Mouse (Mus musculus): ENCODE measurements around the gene Pappa.

The Pappa gene

DNA sequence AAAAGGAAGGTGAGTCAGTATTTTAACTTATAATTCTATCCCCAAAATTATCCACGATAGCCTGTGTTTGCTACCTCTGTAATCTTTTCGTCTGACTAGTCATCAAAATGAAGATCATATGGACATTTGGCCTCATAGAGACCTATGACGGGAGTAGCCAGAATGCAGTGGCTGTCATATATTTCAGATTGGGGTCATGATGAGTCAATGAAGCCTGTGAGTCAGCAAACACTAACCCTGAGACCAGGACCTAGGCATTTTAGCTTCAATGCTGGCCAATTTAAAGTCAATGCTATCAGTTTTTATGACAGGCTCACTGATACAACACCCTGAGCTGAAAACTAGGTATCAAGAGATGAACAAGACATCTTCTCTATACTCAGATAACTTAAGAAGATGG is 50.5 kb downstream of the Pappa start:
- DNase-seq, result no peak

GRCm38 (mm10) chr4:65178146-65178545 is 54.2 kb downstream of the Pappa start:
- no peak for DNase-seq

- DNase-seq, result no peak
These were observed 63.3 kb downstream of the Pappa start for GRCm38 (mm10) chr4:65187236-65187635.

DNA sequence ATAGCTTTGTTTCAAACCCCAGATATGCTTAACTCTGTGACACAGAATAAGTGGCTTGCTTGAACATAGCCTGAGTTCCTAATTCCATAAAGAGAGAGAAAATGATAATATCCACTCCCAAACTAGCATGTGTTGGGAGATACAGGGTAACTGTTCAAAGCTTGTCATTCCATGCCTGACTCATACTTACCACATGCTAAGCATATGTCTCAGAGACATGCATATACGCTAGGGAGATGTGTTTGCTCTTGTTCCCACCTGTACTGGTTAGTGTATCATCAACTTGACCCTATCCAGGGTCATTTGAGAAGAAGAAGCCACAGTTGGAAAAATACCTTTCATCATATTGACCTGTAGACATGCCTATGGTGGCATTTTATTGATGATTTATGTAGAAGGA is 63.7 kb downstream of the Pappa start:
- DNase-seq, result no peak

- no peak for DNase-seq
These were observed 65.0 kb downstream of the Pappa start for GRCm38 (mm10) chr4:65188921-65189485.

DNA sequence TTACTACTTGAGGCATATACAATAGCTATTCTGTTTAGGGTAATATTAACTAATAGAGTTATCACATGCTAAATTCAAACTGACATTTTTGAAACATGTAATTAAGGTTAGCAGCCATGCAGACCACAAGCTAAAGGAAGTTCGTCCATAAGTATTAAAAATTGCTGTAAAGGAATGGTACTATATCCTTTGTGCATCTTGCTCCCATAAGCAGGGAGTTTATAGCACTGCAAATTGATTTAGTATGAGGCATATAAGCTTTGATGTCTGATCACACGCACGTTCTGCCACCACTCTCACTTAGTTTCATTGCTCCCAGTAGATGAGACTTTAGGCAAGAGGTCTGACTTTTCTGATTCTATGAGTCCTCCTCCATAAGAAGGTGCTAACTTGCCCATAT is 68.8 kb downstream of the Pappa start:
- no peak for DNase-seq

DNA sequence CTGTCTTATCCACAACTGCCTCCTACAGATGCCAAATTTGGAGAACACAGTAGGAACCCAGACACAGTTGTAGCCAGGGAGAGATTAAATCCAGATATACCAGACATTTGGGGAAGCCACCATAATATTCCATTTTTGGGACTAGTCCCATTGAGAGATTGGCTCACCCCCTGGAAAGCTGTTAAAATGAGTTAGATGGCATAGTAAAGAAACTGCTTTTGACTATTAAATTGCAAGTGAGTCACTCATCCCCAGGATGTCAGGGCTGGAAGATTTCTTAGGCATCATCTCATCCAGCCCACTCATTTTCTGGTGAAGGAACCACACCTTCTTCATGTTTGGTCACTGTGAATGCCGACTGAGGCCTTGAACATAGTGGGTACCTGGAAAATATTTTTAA is 72.0 kb downstream of the Pappa start:
- no peak for DNase-seq

- no peak for DNase-seq
These were observed 79.7 kb downstream of the Pappa start for GRCm38 (mm10) chr4:65203666-65204065.

GRCm38 (mm10) chr4:65205446-65205845 is 81.5 kb downstream of the Pappa start:
- DNase-seq, result no peak

DNA sequence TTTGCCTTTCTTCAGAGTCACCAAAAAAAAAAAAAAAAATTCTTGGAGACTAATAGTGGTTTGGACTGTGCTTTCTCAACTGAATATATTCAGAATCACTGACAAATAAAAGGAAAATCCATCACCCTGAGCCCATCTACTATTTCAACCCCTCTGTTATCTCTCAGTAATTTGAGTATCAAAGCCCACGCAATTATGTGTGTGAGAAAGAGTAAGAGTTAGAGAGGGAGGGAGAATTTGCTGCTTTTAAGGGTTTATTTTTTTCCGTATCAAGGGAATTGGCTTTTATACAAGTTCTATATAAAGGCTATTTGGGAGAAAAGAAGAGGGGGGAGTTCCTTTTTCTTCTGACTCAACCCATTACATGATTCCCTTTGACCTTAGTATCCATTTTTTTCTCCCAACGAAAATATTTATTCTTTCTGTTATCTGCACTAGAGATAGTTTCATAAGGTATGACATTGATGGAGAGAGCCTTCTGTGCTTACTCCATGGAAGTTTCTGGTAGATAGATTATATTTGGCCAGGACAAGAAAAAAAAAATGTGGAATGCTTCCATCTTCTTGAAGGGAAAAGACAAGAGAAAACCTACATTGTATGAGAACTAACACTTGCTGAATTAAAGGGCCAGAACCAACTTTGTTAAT is 85.5 kb downstream of the Pappa start:
- DNase-seq, result no peak

GRCm38 (mm10) chr4:65216682-65217081 is 92.7 kb downstream of the Pappa start:
- DNase-seq, result no peak

- DNase-seq, result no peak
These were observed 93.8 kb downstream of the Pappa start for GRCm38 (mm10) chr4:65217651-65218364.

DNA sequence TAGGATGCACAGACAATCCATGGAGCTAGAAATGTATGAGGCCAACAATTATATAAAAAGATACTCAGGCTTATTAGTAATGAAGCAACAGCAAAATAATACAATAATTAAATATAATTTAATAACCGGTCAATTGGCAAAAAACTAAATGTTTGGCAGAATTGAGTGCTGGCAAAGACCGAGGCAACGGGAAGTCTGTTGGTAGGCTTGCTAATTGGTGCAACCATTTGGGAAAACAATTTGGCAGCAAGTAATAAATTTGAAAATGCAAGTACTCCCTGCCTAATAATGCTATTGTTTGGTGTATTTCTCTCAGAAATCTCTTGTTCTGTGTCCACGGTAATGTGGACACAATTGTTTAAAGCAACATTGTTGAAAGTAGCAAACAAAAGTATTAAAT is 99.9 kb downstream of the Pappa start:
- DNase-seq, result no peak

DNA sequence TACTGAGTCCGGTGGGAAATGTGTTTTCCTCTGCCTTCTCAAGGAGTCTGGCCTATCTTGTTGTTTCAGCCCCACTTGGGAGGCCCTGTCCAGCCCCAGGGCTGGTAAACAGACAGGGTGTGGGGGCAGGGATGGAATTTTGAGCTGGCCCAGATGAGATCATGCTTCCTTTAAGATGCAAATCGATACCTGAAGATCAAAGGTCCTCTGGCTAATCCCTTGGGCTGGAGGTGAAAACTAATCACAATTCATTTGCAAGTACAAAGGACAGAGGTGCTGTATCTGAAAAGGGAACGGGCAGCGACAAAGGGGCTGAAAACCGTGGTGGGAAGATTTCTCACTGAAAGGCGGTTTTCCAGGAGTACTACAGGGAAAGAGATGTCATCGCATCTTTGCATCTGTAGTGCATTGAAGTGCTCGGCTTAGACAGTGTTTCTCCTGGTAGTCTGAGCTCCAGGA is 114.6 kb downstream of the Pappa start:
- DNase-seq, result no peak

DNA sequence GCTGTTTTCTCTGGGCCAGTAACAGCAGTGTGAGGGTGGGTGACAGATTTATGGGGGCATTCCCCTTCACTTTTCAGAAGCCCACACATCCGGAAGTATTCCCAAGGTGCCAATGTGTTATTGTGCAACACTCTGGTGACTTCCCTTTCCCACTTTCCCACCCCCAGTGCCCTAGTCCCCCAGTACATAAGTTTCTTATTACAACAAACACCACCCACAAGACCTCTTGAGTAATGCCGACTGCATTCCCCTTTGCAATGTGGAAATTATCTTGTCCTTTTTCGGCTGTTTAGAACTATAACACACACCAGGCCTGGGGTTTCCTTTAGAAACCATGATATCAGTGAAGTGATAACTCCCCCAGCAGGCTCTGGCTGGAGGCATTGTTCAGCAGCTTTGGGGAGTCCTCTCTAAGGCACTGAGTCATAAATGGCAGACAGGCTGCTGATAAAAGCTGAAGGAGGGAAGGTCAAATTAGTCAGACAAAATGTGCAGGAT is 118.5 kb downstream of the Pappa start:
- no peak for DNase-seq

DNA sequence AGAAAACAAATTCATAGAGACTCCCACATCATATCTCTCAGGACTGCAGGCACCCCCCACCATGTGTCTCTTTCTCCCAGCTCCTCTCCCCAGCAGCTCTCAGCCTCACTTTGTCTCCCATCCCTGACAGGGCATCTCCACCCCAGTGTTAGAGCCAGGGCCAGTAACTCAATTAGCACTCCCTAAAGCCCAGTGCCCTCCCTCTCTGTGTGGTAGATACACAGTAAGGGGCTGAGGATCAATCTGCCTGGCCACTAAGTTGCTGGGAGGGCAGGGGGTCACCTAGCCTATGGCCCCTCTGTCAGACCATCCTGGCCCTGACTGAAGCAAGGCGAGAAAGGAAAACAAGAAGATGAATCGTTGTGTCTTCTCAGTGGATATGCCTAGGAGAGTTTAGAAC is 119.3 kb downstream of the Pappa start:
- DNase-seq, result no peak

- DNase-seq, result no peak
These were observed 121.0 kb downstream of the Pappa start for GRCm38 (mm10) chr4:65245015-65245414.

- DNase-seq, result no peak
These were observed 121.5 kb downstream of the Pappa start for GRCm38 (mm10) chr4:65245440-65245839.

DNA sequence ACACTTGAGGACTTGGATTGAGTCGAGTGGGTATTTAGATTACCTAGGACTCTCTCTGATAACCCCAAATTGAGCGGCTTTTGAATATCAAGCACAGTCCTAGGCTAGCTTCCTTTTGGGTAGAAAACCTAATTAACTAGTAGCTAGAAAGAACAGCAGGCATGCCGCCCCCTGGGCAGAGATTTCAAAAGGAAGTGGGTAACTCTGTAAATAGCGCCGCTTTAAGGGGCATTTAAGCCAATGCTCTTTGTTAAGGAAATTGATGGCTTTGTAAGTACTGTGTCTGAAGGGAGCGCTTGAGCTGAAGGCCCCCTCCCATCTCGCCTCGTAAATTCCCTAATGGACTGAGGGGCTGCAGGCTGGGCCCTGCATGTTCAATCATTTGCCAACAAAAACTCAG is 128.2 kb downstream of the Pappa start:
- no peak for DNase-seq

GRCm38 (mm10) chr4:65254073-65254472 is 130.1 kb downstream of the Pappa start:
- no peak for DNase-seq

DNA sequence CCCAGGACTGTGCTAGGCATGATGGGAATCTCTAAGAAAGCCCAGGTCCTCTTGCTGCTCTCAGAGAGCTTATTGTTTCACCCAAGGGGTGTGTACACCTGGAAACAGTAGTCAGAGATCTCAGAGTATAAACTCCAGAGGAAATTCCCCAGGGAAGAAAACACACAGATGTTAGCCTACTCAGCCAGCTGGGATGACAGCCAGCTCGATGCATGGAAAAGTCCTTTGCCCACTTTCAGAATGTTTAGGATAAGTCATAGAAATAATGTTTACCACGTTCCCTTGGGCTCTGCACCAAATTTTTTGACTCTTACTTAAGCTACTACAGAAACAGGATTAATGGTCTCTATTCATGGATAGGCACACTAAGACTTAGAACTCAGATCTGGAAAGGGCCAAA is 143.1 kb downstream of the Pappa start:
- DNase-seq, result no peak

DNA sequence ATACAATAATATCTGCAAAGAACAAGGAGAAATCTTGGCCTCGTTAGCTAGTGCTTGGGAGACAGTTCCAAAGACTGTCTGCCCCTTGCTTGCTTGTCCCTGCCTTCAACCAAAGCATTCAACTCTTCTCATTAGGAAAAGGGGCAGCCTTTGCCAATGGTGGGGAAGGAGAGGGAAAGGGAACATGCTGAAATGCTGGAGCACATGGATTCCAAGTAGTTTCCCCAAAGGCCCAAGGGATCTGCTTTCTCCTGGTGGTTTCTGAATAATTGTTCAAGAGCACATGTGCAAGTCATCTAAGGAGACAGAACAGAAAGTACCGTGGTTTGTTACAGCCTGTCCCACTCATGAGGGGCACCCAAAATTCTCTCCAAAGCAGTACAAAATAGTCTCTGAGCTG is 146.0 kb downstream of the Pappa start:
- DNase-seq, result no peak

GRCm38 (mm10) chr4:65272295-65272694 is 148.3 kb downstream of the Pappa start:
- DNase-seq, result no peak

DNA sequence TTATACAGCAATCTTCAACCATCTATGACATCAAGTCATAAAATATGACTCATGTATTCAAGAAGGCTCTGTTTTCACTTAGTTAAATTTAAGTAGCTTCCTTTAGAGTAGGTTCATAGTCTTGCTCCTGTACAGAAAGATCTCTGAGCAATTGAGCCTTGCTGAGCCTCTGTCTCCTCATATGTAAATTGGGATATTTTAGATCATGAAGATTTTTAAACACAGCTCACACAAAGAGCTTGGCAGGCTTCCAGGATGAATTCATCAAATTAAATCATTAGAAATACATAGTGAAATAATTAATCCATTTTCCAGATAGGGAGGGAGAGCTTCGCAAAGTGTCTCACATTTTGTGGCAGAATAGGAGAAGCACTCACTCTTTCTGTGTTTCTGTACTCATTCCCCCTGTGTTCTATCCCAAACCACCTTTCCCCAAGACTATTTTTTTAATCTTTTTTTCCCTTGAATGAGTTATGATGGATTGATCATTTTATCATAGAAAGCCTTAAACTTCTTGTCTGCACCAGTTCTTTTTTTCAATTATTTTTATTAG is 149.4 kb downstream of the Pappa start:
- DNase-seq, result no peak

Measured in spleen, adult 18-20 months (tissue).